ENCODE assay signal across 15 mouse cellular contexts in the genomic region with DNA sequence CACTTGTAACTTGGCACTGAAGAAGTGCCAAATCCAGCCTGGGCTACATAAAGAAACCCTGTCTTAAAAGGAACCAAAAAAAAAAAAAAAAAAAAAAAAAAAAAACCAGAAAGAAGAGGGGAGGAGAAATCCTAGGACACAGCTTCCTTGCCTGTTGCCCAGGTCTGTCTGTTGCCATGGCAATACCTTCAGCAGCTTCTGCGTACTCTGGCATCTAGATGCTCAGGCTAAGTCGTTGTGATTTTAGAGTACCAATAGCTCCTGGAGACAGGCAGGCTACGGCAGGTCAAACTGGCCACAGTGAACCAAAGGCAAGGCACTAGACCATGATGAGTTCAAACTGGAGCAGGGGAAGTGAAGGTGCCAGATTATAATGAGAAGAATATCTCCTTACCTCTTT.
DNase-seq lines count a peak whose midpoint lies in the region; ATAC-seq and TF ChIP-seq lines count a peak whose summit lies in the region.
"Had no signal": no experiment of that assay in that cellular context is flagged by ENCODE, and none has a peak within 500 bp of the region (broad histone marks: within the 10 kb centered on the region; RNA-seq: fewer than 3 reads in every experiment).

No protein-coding gene starts in this region.

- peak; percentile 1 to 4 for DNase-seq in adrenal gland, adult 18-20 months (ENCODE audit: low spot score in 2 of 2)
- DNase-seq in adrenal gland, postnatal 10 days, result no peak
- DNase-seq in heart, embryonic 10.5 days (ENCODE audit: low spot score), result peak; percentile 38
- DNase-seq in heart, adult 11 months, result no peak
- peak; percentile 5 for DNase-seq in midbrain, embryonic 10.5 days (ENCODE audit: low spot score)
- no peak for DNase-seq in midbrain, embryonic 11.5 days (ENCODE audit: low spot score, missing footprints)
- peak; percentile 60 for DNase-seq in brain, embryonic 14.5 days (ENCODE audit: low read depth)
- DNase-seq in retina, postnatal 1 day, result no peak
- DNase-seq: adrenal gland, adult 8-10 months; cerebellum, adult 18-20 months; liver, postnatal 0 days; thymus, postnatal 14 days had no signal

- peaks cover 26% of the 10 kb centered on the region for H3K4me1 ChIP-seq in heart, embryonic 10.5 days
- no peaks in the 10 kb centered on the region for H3K4me1 ChIP-seq in midbrain, embryonic 10.5 days
- no peaks in the 10 kb centered on the region for H3K4me1 ChIP-seq in midbrain, embryonic 11.5 days (ENCODE audit: control insufficient read depth, insufficient read depth, low read length)
- H3K4me1 ChIP-seq: neural tube, embryonic 15.5 days had no signal

- peaks cover 41% of the 10 kb centered on the region; the same call in 1 of the 2 replicates for H3K27me3 ChIP-seq in heart, embryonic 10.5 days (ENCODE audit: insufficient read depth, poor library complexity, severe bottlenecking)
- H3K27me3 ChIP-seq in midbrain, embryonic 10.5 days (ENCODE audit: low read depth, poor library complexity, severe bottlenecking), result no peaks in the 10 kb centered on the region
- no peaks in the 10 kb centered on the region for H3K27me3 ChIP-seq in midbrain, embryonic 11.5 days (ENCODE audit: control insufficient read depth, insufficient read depth, low read length)
- H3K27me3 ChIP-seq: CH12.LX; neural tube, embryonic 15.5 days had no signal

- H3K9me3 ChIP-seq in heart, embryonic 10.5 days, result no peaks in the 10 kb centered on the region
- no peaks in the 10 kb centered on the region for H3K9me3 ChIP-seq in midbrain, embryonic 10.5 days (replicated peaks)
- H3K9me3 ChIP-seq in midbrain, embryonic 11.5 days (ENCODE audit: control insufficient read depth, low read length), result no peaks in the 10 kb centered on the region
- H3K9me3 ChIP-seq: neural tube, embryonic 15.5 days had no signal

- TF ChIP-seq CTCF in brain, embryonic 14.5 days (IDR thresholded peaks at IDR 0.05; ENCODE audit: borderline replicate concordance, extremely low read depth, insufficient read depth, insufficient read length), result no peak

- WGBS in heart, embryonic 10.5 days, result 86% methylated on average over 3 of the region's 3 CpGs
- WGBS in midbrain, embryonic 10.5 days, result 83% methylated on average over 3 of the region's 3 CpGs
- WGBS in midbrain, embryonic 11.5 days, result 78% methylated on average over 3 of the region's 3 CpGs

- no peak overlapping the region for H3K9ac ChIP-seq in midbrain, embryonic 11.5 days (ENCODE audit: low read length)
- H3K9ac ChIP-seq: liver, postnatal 0 days; neural tube, embryonic 15.5 days had no signal

- no peak for TF ChIP-seq POLR2A in brain, embryonic 14.5 days (IDR thresholded peaks at IDR 0.05; ENCODE audit: borderline replicate concordance, extremely low read depth, insufficient read depth, insufficient read length, poor library complexity, severe bottlenecking)

- no peak overlapping the region for H3K4me3 ChIP-seq in heart, embryonic 10.5 days
- no peak overlapping the region for H3K4me3 ChIP-seq in midbrain, embryonic 10.5 days
- H3K4me3 ChIP-seq in midbrain, embryonic 11.5 days (ENCODE audit: low read depth, low read length), result no peak overlapping the region
- H3K4me3 ChIP-seq: neural tube, embryonic 15.5 days had no signal

- no peak for ATAC-seq in midbrain, embryonic 11.5 days (ENCODE audit: low FRiP score)
- ATAC-seq: liver, postnatal 0 days had no signal

- no peak overlapping the region for H3K27ac ChIP-seq in heart, embryonic 10.5 days
- no peak overlapping the region for H3K27ac ChIP-seq in midbrain, embryonic 10.5 days (replicated peaks)
- no peak overlapping the region for H3K27ac ChIP-seq in midbrain, embryonic 11.5 days (ENCODE audit: low read depth, low read length)
- H3K27ac ChIP-seq: macrophage; neural tube, embryonic 15.5 days had no signal

- H3K36me3 ChIP-seq in heart, embryonic 10.5 days, result peaks cover 11% of the 10 kb centered on the region
- peaks cover 18% of the 10 kb centered on the region for H3K36me3 ChIP-seq in midbrain, embryonic 10.5 days
- H3K36me3 ChIP-seq in midbrain, embryonic 11.5 days (ENCODE audit: control insufficient read depth, insufficient read depth, low read length), result peaks cover 3% of the 10 kb centered on the region; the same call in 1 of the 2 replicates

- no peak overlapping the region for H3K4me2 ChIP-seq in midbrain, embryonic 11.5 days
- H3K4me2 ChIP-seq: neural tube, embryonic 15.5 days had no signal

Comparison
In these comparisons a context has a peak if more than half of its experiments do, and no peak if none do; other contexts are left out.
1. DNase-seq: peak in adrenal gland, adult 18-20 months (2 of 2), heart, embryonic 10.5 days (single experiment), midbrain, embryonic 10.5 days (single experiment) and brain, embryonic 14.5 days (single experiment); none in adrenal gland, postnatal 10 days (single experiment), heart, adult 11 months (single experiment), midbrain, embryonic 11.5 days (single experiment) and retina, postnatal 1 day (single experiment).